Mouse (Mus musculus): ENCODE data around the gene Nsmf. TPM values are rescaled to one million over a fixed set of nuclear protein-coding genes. Genes with fewer than 3 reads are reported as not detected.

The Nsmf gene
- total RNA-seq, 1 experiment from 2014 or later: 51.3 TPM

DNA sequence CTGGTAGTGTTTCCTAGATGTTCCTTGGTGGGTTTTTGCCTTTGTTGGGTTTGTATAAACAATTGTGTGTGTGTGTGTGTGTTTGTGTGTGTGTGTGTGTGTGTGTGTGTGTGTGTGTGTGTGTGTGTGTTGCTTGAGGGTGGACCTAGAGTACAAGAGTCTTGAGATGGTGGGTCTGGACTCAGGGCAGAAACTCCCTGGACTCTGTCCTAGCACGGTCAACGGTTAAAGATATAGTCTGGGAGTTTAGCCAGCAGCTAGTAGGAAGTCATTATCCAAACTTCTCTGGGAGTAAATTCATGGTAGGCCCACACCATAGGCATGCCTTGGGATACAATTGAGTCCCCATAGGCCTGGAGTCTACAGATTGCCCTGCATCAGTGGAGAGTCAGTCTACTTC is 33.7 kb downstream of the Nsmf start:
- DNase-seq: no peak

GRCm38 (mm10) chr2:25088636-25089035 is 34.5 kb downstream of the Nsmf start:
- no peak for DNase-seq

DNA sequence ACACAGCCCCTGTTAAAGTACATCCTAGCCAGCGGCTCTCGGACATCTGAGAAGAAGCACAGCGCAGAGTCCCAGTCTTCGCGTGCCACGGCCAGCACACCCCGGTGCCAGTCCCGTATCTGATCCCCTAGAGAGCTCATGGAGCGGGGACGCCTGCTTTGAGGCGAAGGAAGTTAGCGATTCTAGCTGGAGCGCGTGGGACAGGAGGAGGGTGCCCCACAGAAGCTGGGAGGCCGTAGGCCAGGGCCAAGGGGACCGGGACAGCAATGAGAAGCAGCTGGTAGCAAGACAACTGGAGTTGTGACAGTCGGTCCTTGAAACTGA is 40.6 kb downstream of the Nsmf start:
- DNase-seq: no peak

- no peak for DNase-seq
Measured at GRCm38 (mm10) chr2:25095109-25095850, 41.1 kb downstream of the Nsmf start, which contains the start of gene Noxa1. Gene Noxa1, minus strand, starts transcription at chr2:25095149.

- DNase-seq: no peak
Measured at GRCm38 (mm10) chr2:25098005-25098615, 44.0 kb downstream of the Nsmf start.

DNA sequence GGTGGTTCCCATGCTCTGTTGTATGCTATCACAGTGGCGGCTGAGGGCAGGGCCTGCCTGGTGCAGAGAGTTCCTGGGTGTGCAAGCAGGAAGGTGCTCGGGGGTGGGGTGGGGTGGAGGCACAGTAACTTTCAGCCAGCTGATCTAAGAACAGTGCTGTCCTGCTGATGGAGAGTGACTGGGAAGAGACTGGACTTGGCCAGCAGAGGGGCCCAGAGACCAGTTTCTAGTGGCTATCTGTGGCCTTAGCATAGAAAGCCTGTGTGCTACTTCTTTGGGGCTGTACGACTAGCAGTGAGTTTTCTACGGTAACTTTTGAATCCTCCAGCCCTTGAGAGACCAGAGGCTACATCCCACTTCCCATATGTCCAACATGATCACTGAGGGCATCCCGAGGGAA is 44.8 kb downstream of the Nsmf start:
- DNase-seq: no peak

DNA sequence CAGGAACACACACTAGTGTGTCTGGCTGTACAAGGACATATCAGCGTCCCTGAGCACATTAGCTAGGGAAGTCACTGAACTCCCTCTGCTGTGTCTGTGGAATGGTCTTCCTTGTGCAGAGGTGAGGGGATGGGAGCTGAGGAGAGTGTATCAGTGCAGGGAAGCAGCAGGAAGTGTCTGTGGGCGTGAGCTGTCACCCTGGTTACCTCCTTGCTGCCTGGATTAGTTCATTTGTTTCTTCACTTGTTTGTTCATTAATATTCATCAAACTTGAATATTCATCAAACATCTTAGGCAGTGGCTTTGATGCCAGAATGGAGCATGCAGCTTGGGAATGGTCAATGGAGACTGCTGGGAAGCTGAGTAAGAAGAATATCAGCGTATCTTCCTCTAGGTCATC is 45.5 kb downstream of the Nsmf start:
- no peak for DNase-seq

- no peak for DNase-seq
Measured at GRCm38 (mm10) chr2:25104122-25104521, 50.0 kb downstream of the Nsmf start.

- no peak for DNase-seq
Measured at GRCm38 (mm10) chr2:25106045-25106444, 51.9 kb downstream of the Nsmf start.

DNA sequence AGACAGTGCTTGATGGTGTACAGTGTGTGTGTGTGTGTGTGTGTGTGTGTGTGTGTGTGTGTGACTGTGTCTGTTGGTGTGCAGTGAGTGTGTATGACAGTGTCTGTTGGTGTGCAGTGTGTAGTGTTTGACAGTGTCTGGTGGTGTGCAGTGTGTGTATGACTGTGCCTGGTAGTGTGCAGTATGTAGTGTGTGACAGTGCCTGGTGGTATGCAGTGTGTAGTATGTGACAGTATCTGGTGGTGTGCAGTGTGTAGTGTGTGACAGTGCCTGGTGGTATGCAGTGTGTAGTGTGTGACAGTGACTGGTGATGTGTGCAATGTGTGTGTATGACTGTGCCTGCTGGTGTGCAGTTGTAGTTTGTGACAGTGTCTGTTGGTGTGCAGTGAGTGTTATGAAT is 55.3 kb downstream of the Nsmf start:
- no peak for DNase-seq

DNA sequence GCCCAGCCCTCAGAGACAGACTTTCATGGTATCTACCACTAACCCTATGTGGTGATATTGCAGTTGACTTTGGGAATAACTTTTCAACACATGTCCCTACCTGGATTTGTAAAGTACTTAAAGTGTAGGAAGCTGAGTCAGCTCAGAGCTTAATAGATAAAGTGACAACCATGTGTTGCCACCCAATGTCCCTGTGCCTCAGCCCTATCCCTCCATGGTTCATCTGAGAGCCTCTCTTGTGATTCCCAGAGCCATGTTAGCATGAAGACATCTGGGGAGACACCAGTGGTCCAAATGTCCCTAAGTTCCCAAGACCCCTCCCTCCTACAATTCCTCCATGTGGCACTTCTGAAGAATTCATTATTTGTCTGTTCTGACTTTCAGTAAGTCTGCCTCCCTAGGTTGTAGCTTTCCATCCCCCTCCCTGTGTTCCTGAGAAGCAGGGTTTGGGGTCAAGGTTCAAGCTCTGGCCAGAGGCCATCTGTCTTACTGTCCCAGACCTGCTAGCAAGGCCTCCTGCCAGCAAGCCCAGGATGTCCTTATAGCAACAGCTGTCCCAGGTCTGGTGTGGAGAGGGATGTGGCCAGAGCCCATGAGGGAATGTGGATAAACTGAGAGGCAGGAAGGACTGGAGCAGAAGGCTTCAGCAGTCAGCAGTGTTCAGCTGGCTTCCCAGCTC is 56.5 kb downstream of the Nsmf start:
- peak; percentile 36 for DNase-seq

GRCm38 (mm10) chr2:25111184-25111791 is 57.1 kb downstream of the Nsmf start:
- no peak for DNase-seq

Small RNA genes within 50 kb of the gene (microRNA-seq; reads per million reads assigned to microRNA genes)
- gene Gm24328: 0 reads per million in 2 experiments
- gene Mir7664: 0 to 0.36 reads per million in 2 experiments

Other genes starting within 250 kb of the Nsmf start
- gene Ehmt1, start 134.7 kb upstream of the Nsmf start, total RNA-seq (2021): 66.2 and 70.1 TPM in 2 replicates
- 16.2 and 26.4 TPM in 2 replicates for gene Arrdc1, start 119.1 kb upstream of the Nsmf start, total RNA-seq (2021)
- 21.3 and 26.6 TPM in 2 replicates for gene Zmynd19, start 104.6 kb upstream of the Nsmf start, total RNA-seq (2021)
- gene Dph7, start 92.0 kb upstream of the Nsmf start, total RNA-seq (2021): 9.6 and 15.5 TPM in 2 replicates
- 87.6 and 101 TPM in 2 replicates for gene Mrpl41, start 79.3 kb upstream of the Nsmf start, total RNA-seq (2021)
- gene Pnpla7, start 78.3 kb upstream of the Nsmf start, total RNA-seq (2021): 74.0 and 81.1 TPM in 2 replicates
- 2.1 TPM in 1 of 2 replicates, not detected in the other for gene Entpd8, start 25.9 kb downstream of the Nsmf start, total RNA-seq (2021)
- gene Noxa1, start 40.8 kb downstream of the Nsmf start, total RNA-seq (2021): not detected in 2 replicates
- gene Nrarp, start 126.4 kb downstream of the Nsmf start, total RNA-seq (2021): 2.2 and 4.0 TPM in 2 replicates
- gene Tor4a, start 142.5 kb downstream of the Nsmf start, total RNA-seq (2021): 28.1 and 33.9 TPM in 2 replicates
- 61.8 and 66.9 TPM in 2 replicates for gene Nelfb, start 157.1 kb downstream of the Nsmf start, total RNA-seq (2021)
- gene Stpg3, start 160.3 kb downstream of the Nsmf start, total RNA-seq (2021): not detected in 2 replicates
- 0.46 TPM in 1 of 2 replicates, not detected in the other for gene Fam166a, start 164.4 kb downstream of the Nsmf start, total RNA-seq (2021)
- 247 and 303 TPM in 2 replicates for gene Tubb4b, start 170.3 kb downstream of the Nsmf start, total RNA-seq (2021)
- gene Slc34a3, start 180.0 kb downstream of the Nsmf start, total RNA-seq (2021): not detected in 2 replicates
- gene Rnf224, start 182.4 kb downstream of the Nsmf start, total RNA-seq (2021): not detected in 2 replicates
- gene Rnf208, start 187.9 kb downstream of the Nsmf start, total RNA-seq (2021): 7.4 and 7.9 TPM in 2 replicates
- not detected in 2 replicates for gene Cysrt1, start 188.1 kb downstream of the Nsmf start, total RNA-seq (2021)
- gene AL732309.1, start 192.5 kb downstream of the Nsmf start, total RNA-seq (2021): 3.5 and 8.1 TPM in 2 replicates
- gene Tmem203, start 201.1 kb downstream of the Nsmf start, total RNA-seq (2021): 32.3 and 48.8 TPM in 2 replicates
- 10.0 and 10.7 TPM in 2 replicates for gene Tprn, start 208.3 kb downstream of the Nsmf start, total RNA-seq (2021)
- 35.1 and 47.7 TPM in 2 replicates for gene Ssna1, start 218.1 kb downstream of the Nsmf start, total RNA-seq (2021)
- gene Anapc2, start 218.1 kb downstream of the Nsmf start, total RNA-seq (2021): 70.9 and 95.1 TPM in 2 replicates
- not detected in 2 replicates for gene Tmem210, start 233.8 kb downstream of the Nsmf start, total RNA-seq (2021)
- gene Lrrc26, start 235.6 kb downstream of the Nsmf start, total RNA-seq (2021): not detected in 2 replicates